Mouse (Mus musculus): ENCODE data around the gene Zfp213.

DNA sequence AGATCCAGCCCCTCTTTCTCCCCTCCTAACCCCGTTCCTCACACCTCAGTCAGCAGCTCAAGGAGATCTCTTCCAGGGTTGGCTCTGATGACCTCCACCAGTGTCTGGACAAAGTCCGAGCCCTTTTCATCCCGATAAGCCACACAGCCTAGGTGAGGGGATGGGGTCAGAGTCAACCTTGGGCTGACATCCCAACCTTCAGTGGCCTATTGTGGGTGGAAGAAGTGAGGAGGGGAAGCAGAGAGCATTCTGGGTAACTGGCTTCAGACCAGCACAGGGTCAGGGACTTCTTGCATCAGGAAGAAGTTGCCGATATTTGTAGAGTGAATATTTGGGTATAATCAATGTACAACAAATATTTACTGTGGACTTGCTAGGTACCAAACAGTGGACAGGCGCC lies 12.1 kb downstream of the Zfp213 start:
- no peak for TF ChIP-seq GATA1 (IDR thresholded peaks at IDR 0.05; ENCODE audit: borderline replicate concordance, low read length)
- no peak for TF ChIP-seq FLI1 (IDR thresholded peaks at IDR 0.05; ENCODE audit: low read length)

Data from megakaryocyte, embryonic 14.5 days (primary cell).